Mouse (Mus musculus) E14TG2a.4 (cell line): ENCODE data around the gene Car10.

Experiments used
- H3K27me3 ChIP-seq: 2 replicates; pipeline ENCODE4 v1.6.1; 2014; ENCODE audit warnings: low read length, control low read depth; ENCODE audit not compliant: insufficient read depth
- H3K36me3 ChIP-seq: 2 replicates; pipeline ENCODE4 v1.6.1; 2014; ENCODE audit warnings: low read length, control low read depth; ENCODE audit not compliant: insufficient read depth
- H3K4me1 ChIP-seq: replicated peaks from 2 replicates; pipeline ENCODE4 v1.6.1; 2014; ENCODE audit warnings: low read depth, low read length, control low read depth
- H3K4me3 ChIP-seq: replicated peaks from 2 replicates; pipeline ENCODE4 v1.5.1; 2014; ENCODE audit warnings: mild to moderate bottlenecking, low read length
- H3K9me3 ChIP-seq: 2 replicates; pipeline ENCODE4 v1.6.1; 2014; ENCODE audit warnings: low read length, control low read depth
- CTCF ChIP-seq: conservative IDR thresholded peaks from 2 replicates; pipeline ENCODE4 v1.5.1; 2014; ENCODE audit warnings: low read length
- NANOG ChIP-seq: IDR thresholded peaks from 2 replicates; pipeline ENCODE4 v1.6.1; 2014; ENCODE audit warnings: borderline replicate concordance, low read length, mixed read lengths
- POU5F1 ChIP-seq: IDR thresholded peaks from 2 replicates; pipeline ENCODE4 v1.6.1; 2014; ENCODE audit warnings: low read length, borderline replicate concordance

Gene Car10

GRCm38 (mm10) chr11:93100606-93101005 is 2.8 kb downstream of the Car10 start:
- Histone ChIP-seq H3K27me3 (peaks cover 70% of the 10 kb centered on the region), H3K4me3 (no peak overlapping the region), H3K9me3 (no peaks in the 10 kb centered on the region), H3K36me3 (no peaks in the 10 kb centered on the region), H3K4me1 (peaks cover 26% of the 10 kb centered on the region)
- TF ChIP-seq POU5F1: no peak
- no peak for TF ChIP-seq CTCF
- no peak for TF ChIP-seq NANOG

DNA sequence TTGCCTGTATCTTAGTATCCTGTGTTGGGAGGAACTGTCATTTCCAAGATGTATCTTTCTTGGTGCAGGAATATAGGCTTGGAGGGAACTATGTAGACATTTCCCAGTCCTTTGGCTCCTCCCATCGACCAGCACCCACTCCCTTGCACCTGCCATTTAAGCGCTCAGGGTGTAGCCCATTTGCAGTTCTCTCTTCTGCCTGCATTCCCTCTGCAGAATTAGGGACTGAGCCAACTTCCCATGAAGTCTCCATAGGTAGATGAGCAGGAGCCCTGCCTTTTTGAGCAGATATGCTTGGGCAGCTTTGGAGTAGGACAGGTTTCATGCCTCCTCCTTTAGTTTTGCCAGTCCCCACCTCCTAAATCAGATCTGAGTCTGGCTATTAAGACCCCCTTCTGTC is 3.3 kb downstream of the Car10 start:
- no peaks in the 10 kb centered on the region for H3K36me3 ChIP-seq
- H3K4me3 ChIP-seq: no peak overlapping the region
- TF ChIP-seq NANOG (no peak), CTCF (no peak), POU5F1 (no peak)
- no peaks in the 10 kb centered on the region for H3K9me3 ChIP-seq
- H3K27me3 ChIP-seq: peaks cover 68% of the 10 kb centered on the region
- H3K4me1 ChIP-seq: peaks cover 26% of the 10 kb centered on the region

GRCm38 (mm10) chr11:93102321-93102720 is 4.5 kb downstream of the Car10 start:
- no peak for TF ChIP-seq POU5F1
- no peak for TF ChIP-seq CTCF
- TF ChIP-seq NANOG: no peak
- H3K4me3 ChIP-seq: no peak overlapping the region
- H3K36me3 ChIP-seq: no peaks in the 10 kb centered on the region
- H3K4me1 ChIP-seq: peaks cover 24% of the 10 kb centered on the region
- H3K27me3 ChIP-seq: peaks cover 60% of the 10 kb centered on the region
- no peaks in the 10 kb centered on the region for H3K9me3 ChIP-seq

GRCm38 (mm10) chr11:93103101-93103815 is 5.4 kb downstream of the Car10 start:
- H3K4me1 ChIP-seq: peaks cover 17% of the 10 kb centered on the region
- no peak overlapping the region for H3K4me3 ChIP-seq
- H3K36me3 ChIP-seq: no peaks in the 10 kb centered on the region
- H3K9me3 ChIP-seq: no peaks in the 10 kb centered on the region
- peaks cover 50% of the 10 kb centered on the region for H3K27me3 ChIP-seq
- TF ChIP-seq CTCF (no peak), NANOG (no peak), POU5F1 (no peak)

GRCm38 (mm10) chr11:93109451-93109850 is 11.6 kb downstream of the Car10 start:
- Histone ChIP-seq H3K4me1 (no peaks in the 10 kb centered on the region), H3K9me3 (no peaks in the 10 kb centered on the region), H3K27me3 (0 out of 2 replicates have a peak, but pooled peaks cover 4% of the 10 kb centered on the region), H3K36me3 (no peaks in the 10 kb centered on the region), H3K4me3 (no peak overlapping the region)
- no peak for TF ChIP-seq NANOG
- no peak for TF ChIP-seq POU5F1
- no peak for TF ChIP-seq CTCF

DNA sequence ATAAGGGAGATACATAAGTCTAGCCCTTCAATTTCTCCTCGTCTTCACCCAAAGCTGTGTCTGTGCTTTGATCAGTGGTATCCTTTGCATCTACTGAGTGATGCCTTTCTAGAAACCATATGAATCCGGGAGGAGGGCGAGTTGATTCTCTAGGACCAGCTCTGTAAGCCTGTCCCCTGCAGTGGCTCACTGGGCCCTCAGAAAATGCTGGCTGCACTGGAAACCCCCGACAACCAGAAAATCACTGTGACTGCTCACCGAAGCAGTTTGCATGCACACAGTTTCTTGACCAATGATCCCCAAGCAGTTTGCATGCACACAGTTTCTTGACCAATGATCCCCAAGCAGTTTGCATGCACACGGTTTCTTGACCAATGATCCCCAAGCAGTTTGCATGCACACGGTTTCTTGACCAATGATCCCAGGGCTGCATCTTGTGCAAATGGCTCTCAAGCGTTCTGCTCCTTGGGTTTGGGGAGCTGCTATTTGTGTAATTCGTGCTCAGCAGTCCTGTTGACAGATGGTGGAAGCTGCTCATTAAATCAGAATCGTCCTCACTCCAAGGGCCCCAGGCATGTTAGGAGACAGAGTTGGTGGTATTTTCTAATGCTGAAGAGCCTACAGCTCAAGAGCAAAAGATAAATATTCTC is 23.1 kb downstream of the Car10 start:
- H3K9me3 ChIP-seq: no peaks in the 10 kb centered on the region
- TF ChIP-seq NANOG (no peak), POU5F1 (no peak), CTCF (no peak)
- no peak overlapping the region for H3K4me3 ChIP-seq

DNA sequence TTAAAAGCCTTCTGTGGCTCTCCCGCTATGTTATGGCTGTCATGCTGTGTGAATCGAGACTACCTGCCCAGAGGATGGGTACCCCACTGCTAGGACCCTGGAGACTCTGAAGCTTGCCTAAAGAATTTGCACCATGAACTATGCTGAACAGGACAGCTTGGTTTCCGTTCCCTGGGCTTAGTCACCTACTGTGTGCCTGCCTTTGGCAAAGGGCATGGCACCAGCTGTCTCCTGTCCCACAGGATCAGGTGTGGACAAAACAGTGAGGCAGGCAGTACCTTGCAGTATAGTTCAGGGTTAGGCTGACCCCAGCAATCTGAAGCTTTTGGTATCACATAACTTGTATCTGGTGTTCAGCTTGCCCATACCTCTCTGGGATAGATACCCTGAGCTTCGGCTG is 25.9 kb downstream of the Car10 start:
- H3K4me3 ChIP-seq: no peak overlapping the region
- H3K9me3 ChIP-seq: no peaks in the 10 kb centered on the region
- H3K4me1 ChIP-seq: no peaks in the 10 kb centered on the region
- no peak for TF ChIP-seq CTCF
- no peaks in the 10 kb centered on the region for H3K36me3 ChIP-seq
- H3K27me3 ChIP-seq: no peaks in the 10 kb centered on the region

More for the DNA sequence above, 23.1 kb downstream of the Car10 start:
- no peaks in the 10 kb centered on the region for H3K27me3 ChIP-seq
- no peaks in the 10 kb centered on the region for H3K36me3 ChIP-seq
- no peaks in the 10 kb centered on the region for H3K4me1 ChIP-seq

GRCm38 (mm10) chr11:93126466-93126865 is 28.6 kb downstream of the Car10 start:
- Histone ChIP-seq H3K27me3 (no peaks in the 10 kb centered on the region), H3K9me3 (no peaks in the 10 kb centered on the region; the same call in 1 of the 2 replicates), H3K36me3 (no peaks in the 10 kb centered on the region), H3K4me1 (no peaks in the 10 kb centered on the region), H3K4me3 (no peak overlapping the region)
- TF ChIP-seq NANOG: no peak
- no peak for TF ChIP-seq POU5F1
- TF ChIP-seq CTCF: no peak

DNA sequence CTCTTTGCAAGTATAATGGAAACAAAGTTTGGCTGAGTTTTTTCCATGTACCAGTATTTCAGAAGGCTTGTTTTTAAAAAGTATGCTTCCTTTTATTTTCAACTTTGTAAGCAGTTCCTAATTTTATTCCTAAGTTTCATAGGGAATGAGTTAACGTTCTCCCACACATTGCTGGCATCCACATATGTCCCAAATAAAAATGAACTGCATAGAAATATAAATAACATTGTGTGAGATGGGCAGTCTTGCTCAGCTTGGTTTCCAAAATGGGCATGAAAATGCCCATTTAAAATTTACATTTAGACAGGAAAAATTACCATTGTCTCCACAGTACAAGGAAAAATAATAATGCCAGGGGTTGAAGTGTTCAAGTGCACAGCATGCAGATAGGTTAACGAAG is 30.7 kb downstream of the Car10 start:
- Histone ChIP-seq H3K27me3 (no peaks in the 10 kb centered on the region), H3K9me3 (peaks cover 3% of the 10 kb centered on the region; the same call in 1 of the 2 replicates), H3K4me1 (no peaks in the 10 kb centered on the region), H3K4me3 (no peak overlapping the region), H3K36me3 (no peaks in the 10 kb centered on the region)
- TF ChIP-seq NANOG (no peak), POU5F1 (no peak), CTCF (no peak)
